In the genomic region with DNA sequence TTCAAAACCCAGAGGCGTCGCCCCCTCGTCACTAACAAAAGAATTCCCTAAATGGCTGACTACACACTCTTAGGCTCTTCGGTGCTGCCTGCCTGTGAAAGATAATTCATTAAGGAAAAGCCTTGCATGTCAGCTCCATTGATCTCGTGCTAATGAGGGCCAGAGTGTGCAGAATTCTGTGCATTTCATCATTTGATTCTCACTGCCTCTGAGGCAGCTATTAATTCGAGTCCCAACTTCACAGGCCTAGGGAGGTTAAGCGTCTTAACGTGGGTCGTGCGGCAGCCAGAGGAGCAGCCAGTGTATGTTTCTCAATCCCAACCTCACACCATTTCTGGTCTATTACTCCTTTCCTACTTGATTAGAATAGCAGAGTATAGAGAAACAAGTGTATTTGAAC, we compare ENCODE assay signal across 32 mouse cellular contexts. TPM values are rescaled to one million over a fixed set of nuclear protein-coding genes. Genes with fewer than 3 reads are reported as not detected.
DNase-seq lines count a peak whose midpoint lies in the region; ATAC-seq and TF ChIP-seq lines count a peak whose summit lies in the region.
"Had no signal": no experiment of that assay in that cellular context is flagged by ENCODE, and none has a peak within 500 bp of the region (broad histone marks: within the 10 kb centered on the region; RNA-seq: fewer than 3 reads in every experiment).

No protein-coding gene starts in this region.

- no peaks in the 10 kb centered on the region for H3K9me3 ChIP-seq in hindbrain, embryonic 12.5 days (replicated peaks)
- no peaks in the 10 kb centered on the region for H3K9me3 ChIP-seq in hindbrain, postnatal 0 days (ENCODE audit: low read length)
- H3K9me3 ChIP-seq in midbrain, embryonic 13.5 days, result no peaks in the 10 kb centered on the region
- no peaks in the 10 kb centered on the region for H3K9me3 ChIP-seq in midbrain, embryonic 11.5 days (ENCODE audit: control insufficient read depth, low read length)
- H3K9me3 ChIP-seq: embryonic facial prominence, embryonic 10.5 days; embryonic facial prominence, embryonic 15.5 days; forebrain, embryonic 13.5 days; intestine, embryonic 15.5 days; liver, embryonic 12.5 days; megakaryocyte, embryonic 14.5 days; neural tube, embryonic 12.5 days had no signal

- no peak overlapping the region for H3K9ac ChIP-seq in hindbrain, embryonic 12.5 days
- H3K9ac ChIP-seq in hindbrain, postnatal 0 days (replicated peaks; ENCODE audit: low read length), result no peak overlapping the region
- H3K9ac ChIP-seq in midbrain, embryonic 13.5 days (replicated peaks), result no peak overlapping the region
- no peak overlapping the region for H3K9ac ChIP-seq in midbrain, embryonic 11.5 days (ENCODE audit: low read length)
- H3K9ac ChIP-seq: embryonic facial prominence, embryonic 15.5 days; forebrain, embryonic 13.5 days; intestine, embryonic 15.5 days; liver, embryonic 12.5 days; liver, postnatal 0 days; neural tube, embryonic 12.5 days had no signal

- TF ChIP-seq POLR2A in brain, embryonic 14.5 days (IDR thresholded peaks at IDR 0.05; ENCODE audit: borderline replicate concordance, extremely low read depth, insufficient read depth, insufficient read length, poor library complexity, severe bottlenecking), result no peak

- no peak for DNase-seq in hindbrain, postnatal 0 days (ENCODE audit: low spot score)
- DNase-seq in midbrain, embryonic 11.5 days (ENCODE audit: low spot score, missing footprints), result no peak
- DNase-seq in brain, embryonic 14.5 days (ENCODE audit: low read depth), result peak; percentile 57
- DNase-seq in heart, postnatal 36 days, result no peak
- DNase-seq in kidney, adult 8-10 months, result no peak
- DNase-seq: adrenal gland, postnatal 25 days; cerebellum, adult 18-20 months; cerebellum, postnatal 10 days; gastrocnemius, postnatal 25 days; heart, adult 18-20 months; kidney, adult 2 months; kidney, postnatal 4 days; layer of hippocampus, postnatal 36 days; left cerebral cortex, postnatal 4 days; liver, postnatal 0 days; lung, postnatal 4 days; thymus, adult 2 months; thymus, postnatal 36 days had no signal

- H3K4me3 ChIP-seq in hindbrain, embryonic 12.5 days, result no peak overlapping the region
- no peak overlapping the region for H3K4me3 ChIP-seq in hindbrain, postnatal 0 days (ENCODE audit: low read length)
- H3K4me3 ChIP-seq in midbrain, embryonic 13.5 days (replicated peaks), result no peak overlapping the region
- no peak overlapping the region for H3K4me3 ChIP-seq in midbrain, embryonic 11.5 days (ENCODE audit: low read depth, low read length)
- H3K4me3 ChIP-seq: embryonic facial prominence, embryonic 10.5 days; embryonic facial prominence, embryonic 15.5 days; forebrain, embryonic 13.5 days; intestine, embryonic 15.5 days; liver, embryonic 12.5 days; megakaryocyte, embryonic 14.5 days; neural tube, embryonic 12.5 days had no signal

- H3K36me3 ChIP-seq in hindbrain, embryonic 12.5 days, result peaks cover 35% of the 10 kb centered on the region
- peaks cover 32% of the 10 kb centered on the region; the same call in 1 of the 2 replicates for H3K36me3 ChIP-seq in hindbrain, postnatal 0 days (ENCODE audit: insufficient read depth, low read length)
- H3K36me3 ChIP-seq in midbrain, embryonic 13.5 days, result peaks cover 43% of the 10 kb centered on the region
- H3K36me3 ChIP-seq in midbrain, embryonic 11.5 days (ENCODE audit: control insufficient read depth, insufficient read depth, low read length), result no peaks in the 10 kb centered on the region

- H3K27ac ChIP-seq in hindbrain, embryonic 12.5 days, result peak overlapping the region; percentile 64; the same call in 1 of the 2 replicates
- no peak overlapping the region for H3K27ac ChIP-seq in hindbrain, postnatal 0 days
- peak overlapping the region; percentile 52 for H3K27ac ChIP-seq in midbrain, embryonic 13.5 days
- H3K27ac ChIP-seq in midbrain, embryonic 11.5 days (ENCODE audit: low read depth, low read length), result no peak overlapping the region
- H3K27ac ChIP-seq: embryonic facial prominence, embryonic 10.5 days; embryonic facial prominence, embryonic 15.5 days; forebrain, embryonic 13.5 days; intestine, embryonic 15.5 days; kidney, postnatal 0 days; liver, embryonic 12.5 days; neural tube, embryonic 12.5 days had no signal

- no peak overlapping the region for H3K4me2 ChIP-seq in hindbrain, embryonic 12.5 days (replicated peaks)
- no peak overlapping the region for H3K4me2 ChIP-seq in hindbrain, postnatal 0 days (ENCODE audit: low read depth, low read length)
- no peak overlapping the region for H3K4me2 ChIP-seq in midbrain, embryonic 13.5 days (replicated peaks)
- no peak overlapping the region for H3K4me2 ChIP-seq in midbrain, embryonic 11.5 days
- H3K4me2 ChIP-seq: embryonic facial prominence, embryonic 15.5 days; forebrain, embryonic 13.5 days; heart, embryonic 11.5 days; intestine, embryonic 15.5 days; liver, embryonic 12.5 days; neural tube, embryonic 12.5 days had no signal

- H3K4me1 ChIP-seq in hindbrain, embryonic 12.5 days, result 0 out of 2 replicates have a peak, but pooled peaks cover 2% of the 10 kb centered on the region
- no peaks in the 10 kb centered on the region for H3K4me1 ChIP-seq in hindbrain, postnatal 0 days (ENCODE audit: insufficient read depth, low read length)
- peaks cover 6% of the 10 kb centered on the region; the same call in 1 of the 2 replicates for H3K4me1 ChIP-seq in midbrain, embryonic 13.5 days (replicated peaks)
- 0 out of 2 replicates have a peak, but pooled peaks cover 4% of the 10 kb centered on the region for H3K4me1 ChIP-seq in midbrain, embryonic 11.5 days (ENCODE audit: control insufficient read depth, insufficient read depth, low read length)
- H3K4me1 ChIP-seq: embryonic facial prominence, embryonic 10.5 days; embryonic facial prominence, embryonic 15.5 days; intestine, embryonic 15.5 days; liver, embryonic 12.5 days; neural tube, embryonic 12.5 days had no signal

- WGBS in hindbrain, embryonic 12.5 days, result 44% methylated on average over 10 of the region's 10 CpGs
- 37% methylated on average over 10 of the region's 10 CpGs for WGBS in hindbrain, postnatal 0 days
- WGBS in midbrain, embryonic 13.5 days, result 29% methylated on average over 10 of the region's 10 CpGs
- 44% methylated on average over 10 of the region's 10 CpGs for WGBS in midbrain, embryonic 11.5 days

- ATAC-seq in hindbrain, embryonic 12.5 days (ENCODE audit: low FRiP score), result no peak
- no peak for ATAC-seq in hindbrain, postnatal 0 days
- peak; percentile 63; the same call in 1 of the 2 replicates for ATAC-seq in midbrain, embryonic 13.5 days
- no peak for ATAC-seq in midbrain, embryonic 11.5 days (ENCODE audit: low FRiP score)
- ATAC-seq: forebrain, embryonic 13.5 days; intestine, embryonic 15.5 days; liver, embryonic 12.5 days; liver, postnatal 0 days had no signal

- no peak for TF ChIP-seq CTCF in hindbrain, postnatal 0 days (IDR thresholded peaks at IDR 0.05; ENCODE audit: low read depth)
- no peak for TF ChIP-seq CTCF in brain, embryonic 14.5 days (IDR thresholded peaks at IDR 0.05; ENCODE audit: borderline replicate concordance, extremely low read depth, insufficient read depth, insufficient read length)

- intact Hi-C loops in heart, postnatal 36 days (cut with DNase I), result no loop called here

- H3K27me3 ChIP-seq in hindbrain, embryonic 12.5 days, result no peaks in the 10 kb centered on the region
- no peaks in the 10 kb centered on the region for H3K27me3 ChIP-seq in hindbrain, postnatal 0 days (ENCODE audit: insufficient read depth, low read length)
- no peaks in the 10 kb centered on the region for H3K27me3 ChIP-seq in midbrain, embryonic 13.5 days
- no peaks in the 10 kb centered on the region for H3K27me3 ChIP-seq in midbrain, embryonic 11.5 days (ENCODE audit: control insufficient read depth, insufficient read depth, low read length)
- H3K27me3 ChIP-seq: embryonic facial prominence, embryonic 15.5 days; forebrain, embryonic 13.5 days; intestine, embryonic 15.5 days; liver, embryonic 12.5 days; megakaryocyte, embryonic 14.5 days; neural tube, embryonic 12.5 days had no signal

RNA-seq across cellular contexts. Expression of a gene that starts 55.7 kb away (rescaled TPM):
- 4.0 and 4.9 TPM in 2 replicates for polyA plus RNA-seq in hindbrain, embryonic 12.5 days (2016; fragmentation: Nextera tagmentation; extraction: Ambion mirVana)
- total RNA-seq in hindbrain, postnatal 0 days (2014; rRNA removed), result 25.3 and 32.3 TPM in 2 replicates
- polyA plus RNA-seq in hindbrain, postnatal 0 days (2015; fragmentation: Nextera tagmentation; extraction: Ambion mirVana), result 21.2 and 21.9 TPM in 2 replicates
- 6.3 and 7.5 TPM in 2 replicates for polyA plus RNA-seq in midbrain, embryonic 13.5 days (2015; fragmentation: Nextera tagmentation; extraction: Ambion mirVana)
- polyA plus RNA-seq in midbrain, embryonic 11.5 days (2014; fragmentation: Nextera tagmentation; extraction: Ambion mirVana), result 0.52 and 0.63 TPM in 2 replicates
- polyA plus RNA-seq in brain, embryonic 14.5 days (2012; rRNA removed), result 26.1 and 47.4 TPM in 2 replicates
- not detected for total RNA-seq in heart, postnatal 36 days (2021)
- total RNA-seq: adrenal gland, adult 18-20 months; common myeloid progenitor, adult 5-6 weeks; gastrocnemius, postnatal 25 days; heart, adult 18-20 months; hematopoietic stem cell, adult 5-6 weeks had no signal

RNA-seq across cellular contexts. Expression of a gene that starts 58.2 kb away (rescaled TPM):
- 14.3 and 17.7 TPM in 2 replicates for polyA plus RNA-seq in hindbrain, embryonic 12.5 days (2016; fragmentation: Nextera tagmentation; extraction: Ambion mirVana)
- 92.3 and 100 TPM in 2 replicates for total RNA-seq in hindbrain, postnatal 0 days (2014; rRNA removed)
- polyA plus RNA-seq in hindbrain, postnatal 0 days (2015; fragmentation: Nextera tagmentation; extraction: Ambion mirVana), result 23.7 and 23.9 TPM in 2 replicates
- 16.4 and 16.5 TPM in 2 replicates for polyA plus RNA-seq in midbrain, embryonic 13.5 days (2015; fragmentation: Nextera tagmentation; extraction: Ambion mirVana)
- 11.6 and 11.7 TPM in 2 replicates for polyA plus RNA-seq in midbrain, embryonic 11.5 days (2014; fragmentation: Nextera tagmentation; extraction: Ambion mirVana)
- 15.0 and 28.7 TPM in 2 replicates for polyA plus RNA-seq in brain, embryonic 14.5 days (2012; rRNA removed)
- total RNA-seq in heart, postnatal 36 days (2021), result 10 to 100 TPM; 29.7 to 37.5 TPM

Comparison
In these comparisons a context has a peak if more than half of its experiments do, and no peak if none do; other contexts are left out.
1. H3K27ac ChIP-seq: peak in hindbrain, embryonic 12.5 days (single experiment) and midbrain, embryonic 13.5 days (single experiment); none in hindbrain, postnatal 0 days (single experiment) and midbrain, embryonic 11.5 days (single experiment).